Mouse (Mus musculus) lung, postnatal 36 days (tissue): ENCODE measurements at regions not wholly inside any gene's neighbourhood (a gene's known extent, or its start where the extent isn't known, plus 50 kb on each side); places are given as distances from the start of the nearest gene placed in this dataset.
A peak's percentile ranks its signal among the peaks of the same experiment; 100 is the strongest.

Experiments
- DNase-seq: peaks from one replicate; pipeline ENCODE4 v3.0.0; 2022; ENCODE audit warnings: mixed read lengths

- DNase-seq, result no peak
Measured at GRCm38 (mm10) chr3:150493433-150494045, 944.1 kb upstream of the Adgrl4 start.

DNA sequence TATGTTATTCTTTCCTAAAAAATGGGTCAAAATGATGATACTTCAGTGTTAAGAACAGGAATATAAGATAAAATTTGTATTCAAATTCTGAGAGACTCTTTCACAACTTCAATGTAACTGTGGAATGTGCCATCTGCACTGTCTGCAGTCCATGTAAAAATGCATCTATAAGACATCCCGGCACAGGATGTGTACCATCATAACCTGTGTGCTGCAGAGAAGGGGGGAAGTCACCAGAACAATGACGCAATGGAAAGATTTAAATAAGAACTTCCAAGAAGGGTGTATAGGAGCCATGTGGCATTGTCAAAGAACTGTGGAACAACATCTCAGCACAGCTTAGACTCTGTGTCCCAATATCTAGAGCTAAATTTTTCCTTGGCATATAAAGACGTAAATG, 906.7 kb upstream of the Adgrl4 start:
- DNase-seq, result no peak

DNA sequence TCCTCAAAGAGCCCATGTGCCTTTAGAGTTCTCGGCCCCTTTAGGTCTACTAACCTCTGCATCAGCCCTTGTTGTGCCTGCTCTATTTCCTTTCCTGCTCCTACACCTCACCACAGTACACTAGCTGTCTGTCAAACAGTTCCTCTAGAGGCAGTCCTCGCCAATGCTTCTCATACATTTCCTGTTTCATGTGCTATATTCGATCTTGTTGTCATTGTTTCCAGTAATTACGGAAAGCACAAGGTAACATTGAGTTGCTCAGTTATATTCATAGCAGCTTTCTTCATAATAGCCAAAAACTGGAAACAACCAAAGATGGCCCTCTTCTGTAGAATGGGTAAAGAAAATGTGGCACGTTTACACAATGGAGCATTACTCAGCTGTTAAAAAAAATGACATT, 894.6 kb upstream of the Adgrl4 start:
- no peak for DNase-seq

DNA sequence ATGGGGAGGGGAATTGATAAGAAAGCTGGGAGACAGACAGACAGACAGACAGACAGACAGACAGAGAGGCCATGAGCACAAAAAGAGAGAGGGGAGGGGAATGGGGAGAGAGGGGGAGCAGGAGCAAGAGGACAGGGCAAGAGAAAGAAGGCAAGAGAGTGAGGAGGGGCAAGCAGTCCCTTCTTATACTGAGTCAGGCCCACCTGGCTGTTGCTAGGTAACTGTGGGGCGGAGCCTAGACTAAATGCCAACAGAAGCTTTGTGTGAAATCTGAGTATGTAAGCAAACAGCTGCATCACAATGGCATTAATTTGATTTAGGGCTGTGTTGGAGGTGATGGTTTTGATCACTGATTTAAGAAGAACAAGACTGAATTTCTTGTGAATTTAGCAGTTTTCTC, 849.2 kb upstream of the Adgrl4 start:
- DNase-seq, result no peak

GRCm38 (mm10) chr3:150590978-150591377, 846.7 kb upstream of the Adgrl4 start:
- DNase-seq, result no peak

- DNase-seq, result no peak
Measured at GRCm38 (mm10) chr3:150603400-150604095, 834.1 kb upstream of the Adgrl4 start.

DNA sequence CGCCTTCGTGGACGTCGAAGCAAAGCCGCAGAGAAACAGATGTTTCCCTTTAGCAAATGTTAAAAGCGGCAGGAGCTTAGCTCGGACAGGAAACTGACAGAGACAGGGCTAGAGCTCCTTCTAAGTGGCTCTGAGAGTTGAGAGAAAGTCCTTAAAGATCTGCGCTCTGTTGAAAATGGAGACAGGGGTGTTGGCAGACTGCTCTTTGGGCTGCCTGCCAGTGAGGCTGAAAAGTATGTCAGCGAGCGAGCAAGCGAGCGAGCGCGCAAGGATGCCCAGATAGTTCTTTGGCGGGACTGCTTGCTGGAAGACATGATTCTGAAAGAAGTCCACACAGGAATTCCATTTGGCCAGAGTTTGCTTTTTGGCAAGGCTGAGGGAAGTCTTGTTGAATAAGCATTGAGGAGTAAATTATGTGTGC, 827.0 kb upstream of the Adgrl4 start:
- peak; percentile 71 for DNase-seq

DNA sequence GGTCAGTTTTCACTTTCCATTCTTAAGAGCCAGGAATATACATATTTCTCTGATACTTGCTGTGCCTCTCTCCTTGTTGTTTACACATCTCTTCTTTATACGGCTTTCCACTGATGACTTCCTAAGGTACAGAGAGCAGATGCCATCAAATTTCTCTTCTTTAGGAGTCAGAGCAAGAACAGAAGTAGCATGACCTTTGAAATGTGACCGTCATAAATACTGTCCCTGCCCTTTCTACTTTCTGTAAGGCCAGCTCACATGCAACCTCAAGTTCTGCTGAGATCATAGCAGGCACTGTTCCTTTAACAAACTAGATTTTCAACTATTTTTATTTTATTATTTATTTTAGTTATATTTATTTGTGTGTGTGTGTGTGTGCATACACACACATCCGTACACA, 800.1 kb upstream of the Adgrl4 start:
- no peak for DNase-seq

- no peak for DNase-seq
Measured at GRCm38 (mm10) chr3:150640004-150640676, 797.5 kb upstream of the Adgrl4 start.

DNA sequence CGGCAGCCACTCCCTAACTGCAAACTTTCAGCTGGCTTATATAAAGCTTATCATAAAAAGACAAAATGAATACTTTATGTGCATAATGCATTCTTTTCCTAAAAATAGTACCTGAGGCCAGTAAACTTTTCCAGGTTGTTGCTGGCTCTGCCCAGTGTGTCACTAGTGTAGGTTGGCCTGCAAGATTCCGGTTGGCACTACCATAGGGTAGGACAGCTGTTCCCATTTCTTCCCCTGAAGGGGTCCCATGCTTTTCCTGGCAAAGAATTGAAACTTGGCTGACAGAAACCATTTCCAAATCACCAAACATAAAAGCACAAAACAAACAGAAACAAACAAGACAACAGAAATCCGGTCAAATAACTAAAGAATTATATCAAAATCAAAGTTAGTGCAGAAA, 789.6 kb upstream of the Adgrl4 start:
- no peak for DNase-seq

- DNase-seq, result peak; percentile 9
Measured at GRCm38 (mm10) chr3:150649783-150650565, 787.7 kb upstream of the Adgrl4 start.

DNA sequence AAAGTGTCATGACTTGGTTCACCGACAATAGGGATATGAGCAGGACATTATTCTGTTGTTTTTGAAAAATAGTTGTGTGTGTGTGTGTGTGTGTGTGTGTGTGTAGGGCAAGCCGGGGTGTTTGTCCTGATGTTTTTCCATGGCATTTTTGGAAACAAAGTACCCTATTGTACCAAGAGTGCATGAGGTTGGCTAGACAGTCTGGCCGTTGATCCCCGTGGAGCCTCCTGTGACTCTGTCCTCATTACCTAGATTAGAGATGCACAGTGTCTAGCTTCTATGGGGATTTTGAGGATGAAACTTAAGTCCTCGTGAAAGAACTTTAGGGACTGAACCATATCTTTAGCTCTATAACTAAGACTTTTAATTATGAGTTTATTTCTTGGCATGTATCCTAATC, 741.9 kb upstream of the Adgrl4 start:
- no peak for DNase-seq

GRCm38 (mm10) chr3:150699990-150700389, 737.7 kb upstream of the Adgrl4 start:
- peak; percentile 4 for DNase-seq
